Mouse (Mus musculus): Measurements from ENCODE around the gene Ifi47. TPM values are rescaled to one million over a fixed set of nuclear protein-coding genes. Genes with fewer than 3 reads are reported as not detected.

Ifi47 gene
- polyA plus RNA-seq, 1 experiment from 2014 or later: 2.5 TPM

DNA sequence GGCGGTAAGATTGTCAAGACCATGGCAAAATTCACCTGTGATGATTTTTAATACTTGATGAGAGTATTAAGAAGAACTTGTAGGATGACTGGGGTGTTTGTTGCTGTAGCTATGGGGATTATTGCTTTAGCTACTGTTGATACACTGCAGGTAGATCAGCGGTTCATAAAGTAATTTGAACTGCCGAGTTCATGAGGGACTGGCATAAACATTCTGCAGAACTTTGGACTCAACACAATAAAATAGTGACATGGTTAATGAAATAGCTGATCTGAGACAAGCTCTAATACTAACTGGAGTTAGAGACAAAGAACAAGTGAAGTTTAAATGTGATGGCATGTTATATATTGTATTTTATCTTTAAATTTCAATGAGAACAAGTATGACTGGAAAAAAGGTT, 2.3 kb downstream of the Ifi47 start:
- no peaks in the 10 kb centered on the region for H3K4me1 ChIP-seq (replicated peaks; ENCODE audit: control insufficient read depth, insufficient read depth, low read length)
- no peak for ATAC-seq (ENCODE audit: low read depth)

DNA sequence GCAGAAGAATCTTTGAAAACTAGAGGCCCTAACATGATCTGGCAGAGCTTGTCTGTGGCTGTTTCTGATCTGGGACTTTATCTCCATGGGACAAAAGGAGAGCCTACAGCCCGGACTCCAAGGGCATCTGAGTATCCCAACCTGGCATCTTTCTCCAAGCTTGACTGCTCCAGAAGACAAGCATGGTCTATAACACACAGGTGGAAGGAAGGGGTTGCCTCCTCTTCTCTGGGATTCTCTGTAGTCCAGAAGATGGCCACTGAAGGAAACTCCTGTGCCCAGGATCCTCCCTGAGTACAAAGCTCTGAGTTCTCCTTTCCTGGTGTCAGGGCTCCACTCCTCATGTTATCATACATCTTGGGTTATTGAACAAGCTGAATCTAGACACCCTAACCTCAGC, 4.2 kb downstream of the Ifi47 start:
- Histone ChIP-seq H3K27me3 (ENCODE audit: control insufficient read depth, insufficient read depth, low read depth, low read length) (no peaks in the 10 kb centered on the region), H3K36me3 (ENCODE audit: control insufficient read depth, insufficient read depth, low read length) (no peaks in the 10 kb centered on the region), H3K4me3 (ENCODE audit: low read length) (no peak overlapping the region), H3K27ac (ENCODE audit: low read length) (no peak overlapping the region), H3K9me3 (ENCODE audit: control insufficient read depth, low read length) (no peaks in the 10 kb centered on the region), H3K4me1 (replicated peaks; ENCODE audit: control insufficient read depth, insufficient read depth, low read length) (no peaks in the 10 kb centered on the region), H3K4me2 (ENCODE audit: low read depth, low read length) (no peak overlapping the region), H3K9ac (ENCODE audit: low read length) (no peak overlapping the region)
- no peak for ATAC-seq (ENCODE audit: low read depth)
- WGBS: 69% methylated on average over 1 of the region's 1 CpGs

More for the DNA sequence above, 2.3 kb downstream of the Ifi47 start:
- H3K9ac ChIP-seq (ENCODE audit: low read length): no peak overlapping the region
- H3K4me2 ChIP-seq (ENCODE audit: low read depth, low read length): no peak overlapping the region
- no peaks in the 10 kb centered on the region for H3K27me3 ChIP-seq (ENCODE audit: control insufficient read depth, insufficient read depth, low read depth, low read length)
- 79% methylated on average over 3 of the region's 3 CpGs for WGBS
- no peaks in the 10 kb centered on the region for H3K36me3 ChIP-seq (ENCODE audit: control insufficient read depth, insufficient read depth, low read length)
- no peak overlapping the region for H3K4me3 ChIP-seq (ENCODE audit: low read length)
- no peak overlapping the region for H3K27ac ChIP-seq (ENCODE audit: low read length)
- no peaks in the 10 kb centered on the region for H3K9me3 ChIP-seq (ENCODE audit: control insufficient read depth, low read length)

DNA sequence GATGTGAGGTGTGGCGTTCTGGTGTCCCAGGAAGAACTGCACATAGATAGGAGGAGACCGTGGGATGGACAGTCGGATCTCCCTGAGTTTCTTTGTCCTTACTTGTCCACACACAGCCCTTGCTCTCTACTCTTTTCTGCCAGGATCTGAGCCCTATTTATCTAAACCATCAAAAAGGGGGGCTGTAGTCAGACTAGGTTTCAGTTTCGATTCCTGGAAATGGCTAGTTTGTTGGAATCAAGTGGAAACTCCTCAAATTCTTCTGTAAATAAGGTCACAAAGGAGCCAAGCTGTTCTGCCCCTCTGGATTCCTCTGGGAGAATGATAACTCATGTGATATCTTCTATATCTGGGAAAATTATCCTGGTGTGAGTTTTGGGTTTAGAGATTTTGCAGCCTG, 5.0 kb downstream of the Ifi47 start:
- Histone ChIP-seq H3K27me3 (ENCODE audit: control insufficient read depth, insufficient read depth, low read depth, low read length) (no peaks in the 10 kb centered on the region), H3K4me2 (ENCODE audit: low read depth, low read length) (no peak overlapping the region), H3K9ac (ENCODE audit: low read length) (no peak overlapping the region), H3K4me1 (replicated peaks; ENCODE audit: control insufficient read depth, insufficient read depth, low read length) (no peaks in the 10 kb centered on the region), H3K9me3 (ENCODE audit: control insufficient read depth, low read length) (no peaks in the 10 kb centered on the region), H3K4me3 (ENCODE audit: low read length) (no peak overlapping the region), H3K27ac (ENCODE audit: low read length) (no peak overlapping the region), H3K36me3 (ENCODE audit: control insufficient read depth, insufficient read depth, low read length) (no peaks in the 10 kb centered on the region)
- WGBS: 62% methylated on average over 4 of the region's 4 CpGs
- no peak for ATAC-seq (ENCODE audit: low read depth)

DNA sequence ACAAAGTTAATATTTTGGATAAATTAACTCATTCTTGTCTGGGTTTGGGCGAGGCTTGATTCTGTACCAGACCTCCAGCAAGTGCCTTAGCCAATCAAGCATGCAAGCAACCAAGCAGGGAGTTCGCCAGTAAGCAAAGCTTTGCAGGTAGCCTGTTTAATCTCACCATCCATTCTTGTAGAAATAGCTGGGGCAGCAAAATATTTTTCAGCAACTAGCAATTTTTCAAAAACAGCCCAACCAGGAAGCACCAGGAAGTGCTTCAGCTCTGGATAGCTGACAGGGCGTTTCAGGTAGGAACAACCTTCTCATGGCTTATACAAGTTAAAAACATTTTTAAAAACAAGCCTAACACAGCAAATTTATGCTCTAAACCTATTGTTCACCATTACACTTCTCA, 5.5 kb downstream of the Ifi47 start:
- ATAC-seq (ENCODE audit: low read depth): no peak
- Histone ChIP-seq H3K4me1 (replicated peaks; ENCODE audit: control insufficient read depth, insufficient read depth, low read length) (no peaks in the 10 kb centered on the region), H3K4me2 (ENCODE audit: low read depth, low read length) (no peak overlapping the region), H3K9me3 (ENCODE audit: control insufficient read depth, low read length) (no peaks in the 10 kb centered on the region), H3K27me3 (ENCODE audit: control insufficient read depth, insufficient read depth, low read depth, low read length) (no peaks in the 10 kb centered on the region), H3K27ac (ENCODE audit: low read length) (no peak overlapping the region), H3K9ac (ENCODE audit: low read length) (no peak overlapping the region), H3K4me3 (ENCODE audit: low read length) (no peak overlapping the region), H3K36me3 (ENCODE audit: control insufficient read depth, insufficient read depth, low read length) (no peaks in the 10 kb centered on the region)
- 72% methylated on average over 3 of the region's 3 CpGs for WGBS

DNA sequence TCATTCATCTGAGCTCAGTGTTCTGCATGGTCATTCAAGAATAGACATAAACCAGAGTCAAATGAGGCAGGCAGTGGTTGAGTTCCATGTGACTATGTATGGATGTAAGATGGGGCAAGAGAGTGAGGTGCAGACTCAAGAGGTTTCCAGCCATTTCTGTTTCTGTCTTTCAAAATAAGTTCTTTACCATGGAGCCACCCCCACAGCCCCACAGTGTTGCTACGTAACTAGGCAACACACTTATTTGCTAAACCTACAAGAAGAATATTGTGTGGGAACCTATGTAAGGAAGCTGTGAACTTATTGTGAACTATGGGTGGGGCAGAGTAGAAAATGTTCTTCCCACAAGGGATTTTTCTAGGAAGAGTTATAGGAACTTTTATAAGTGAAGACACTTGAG, 6.8 kb downstream of the Ifi47 start:
- H3K4me3 ChIP-seq (ENCODE audit: low read length): no peak overlapping the region
- no peaks in the 10 kb centered on the region for H3K9me3 ChIP-seq (ENCODE audit: control insufficient read depth, low read length)
- no peak for ATAC-seq (ENCODE audit: low read depth)
- no peaks in the 10 kb centered on the region for H3K27me3 ChIP-seq (ENCODE audit: control insufficient read depth, insufficient read depth, low read depth, low read length)
- no peak overlapping the region for H3K27ac ChIP-seq (ENCODE audit: low read length)
- no peak overlapping the region for H3K4me2 ChIP-seq (ENCODE audit: low read depth, low read length)
- H3K9ac ChIP-seq (ENCODE audit: low read length): no peak overlapping the region
- WGBS: 86% methylated on average over 1 of the region's 1 CpGs
- H3K36me3 ChIP-seq (ENCODE audit: control insufficient read depth, insufficient read depth, low read length): no peaks in the 10 kb centered on the region
- H3K4me1 ChIP-seq (replicated peaks; ENCODE audit: control insufficient read depth, insufficient read depth, low read length): peaks cover 5% of the 10 kb centered on the region

DNA sequence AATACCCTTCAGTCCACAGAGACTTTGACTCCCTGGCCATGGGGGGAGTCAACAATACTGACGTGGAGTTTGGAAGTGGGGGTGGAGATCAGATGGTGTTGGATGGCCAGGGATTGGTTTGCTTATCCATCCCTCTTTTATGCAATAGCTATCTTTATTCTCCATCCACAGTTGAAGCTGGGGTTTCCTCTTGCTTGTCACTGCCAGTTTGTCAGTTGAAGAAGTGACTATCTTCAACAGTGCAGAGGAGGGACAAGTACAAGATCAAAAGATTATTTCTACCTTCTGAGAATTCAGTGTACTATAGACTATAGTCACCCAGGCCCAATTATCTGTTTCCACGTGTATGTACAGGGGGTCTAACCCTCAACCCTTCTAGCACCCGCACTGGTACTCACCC, 7.4 kb downstream of the Ifi47 start:
- Histone ChIP-seq H3K27me3 (ENCODE audit: control insufficient read depth, insufficient read depth, low read depth, low read length) (no peaks in the 10 kb centered on the region), H3K4me1 (replicated peaks; ENCODE audit: control insufficient read depth, insufficient read depth, low read length) (peaks cover 9% of the 10 kb centered on the region), H3K36me3 (ENCODE audit: control insufficient read depth, insufficient read depth, low read length) (no peaks in the 10 kb centered on the region), H3K4me2 (ENCODE audit: low read depth, low read length) (no peak overlapping the region), H3K27ac (ENCODE audit: low read length) (no peak overlapping the region), H3K9ac (ENCODE audit: low read length) (no peak overlapping the region), H3K4me3 (ENCODE audit: low read length) (no peak overlapping the region), H3K9me3 (ENCODE audit: control insufficient read depth, low read length) (no peaks in the 10 kb centered on the region)
- ATAC-seq (ENCODE audit: low read depth): no peak
- 71% methylated on average over 3 of the region's 3 CpGs for WGBS

DNA sequence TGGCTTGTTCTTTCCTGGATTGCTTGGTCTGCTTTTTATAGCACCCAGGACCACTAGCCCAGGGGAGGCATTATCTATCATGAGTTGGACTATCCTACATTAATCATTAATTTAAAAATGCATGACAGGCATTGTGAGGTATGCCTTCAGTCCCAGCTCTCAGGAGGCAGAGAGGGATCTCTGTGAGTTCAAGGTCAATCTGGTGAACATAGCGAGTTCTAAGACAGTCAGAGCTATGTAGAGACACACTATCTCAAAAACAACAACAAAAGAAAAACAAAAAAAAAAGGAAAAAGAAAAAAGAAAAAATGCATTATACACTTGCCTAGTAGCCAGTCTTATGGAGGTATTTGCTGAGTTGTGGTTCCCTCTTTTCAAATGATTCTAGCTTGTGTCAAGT, 8.0 kb downstream of the Ifi47 start:
- no peaks in the 10 kb centered on the region for H3K9me3 ChIP-seq (ENCODE audit: control insufficient read depth, low read length)
- 68% methylated on average over 1 of the region's 1 CpGs for WGBS
- H3K4me3 ChIP-seq (ENCODE audit: low read length): no peak overlapping the region
- peaks cover 9% of the 10 kb centered on the region for H3K4me1 ChIP-seq (replicated peaks; ENCODE audit: control insufficient read depth, insufficient read depth, low read length)
- no peak for ATAC-seq (ENCODE audit: low read depth)
- no peaks in the 10 kb centered on the region for H3K27me3 ChIP-seq (ENCODE audit: control insufficient read depth, insufficient read depth, low read depth, low read length)
- no peaks in the 10 kb centered on the region for H3K36me3 ChIP-seq (ENCODE audit: control insufficient read depth, insufficient read depth, low read length)
- no peak overlapping the region for H3K27ac ChIP-seq (ENCODE audit: low read length)
- H3K4me2 ChIP-seq (ENCODE audit: low read depth, low read length): no peak overlapping the region
- no peak overlapping the region for H3K9ac ChIP-seq (ENCODE audit: low read length)

DNA sequence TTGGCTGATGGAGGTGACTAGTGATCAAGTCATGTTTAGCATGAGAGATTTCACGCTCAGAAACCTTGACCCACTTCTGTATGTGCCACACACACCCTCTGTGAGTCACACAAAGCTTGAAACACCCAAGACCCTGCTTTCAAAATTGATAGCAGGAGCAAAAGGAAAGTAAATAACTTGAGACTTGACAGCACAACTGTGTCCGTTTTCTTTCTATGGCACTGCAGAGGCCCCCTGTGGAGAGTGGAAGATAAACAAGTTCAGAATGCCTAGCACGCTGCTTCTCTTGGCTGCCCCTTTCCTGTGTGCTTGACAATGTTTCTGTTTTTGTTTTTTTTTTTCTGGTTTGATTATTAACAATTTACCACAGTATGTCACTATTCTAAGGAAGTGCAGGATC, 8.5 kb downstream of the Ifi47 start:
- Histone ChIP-seq H3K4me3 (ENCODE audit: low read length) (no peak overlapping the region), H3K36me3 (ENCODE audit: control insufficient read depth, insufficient read depth, low read length) (no peaks in the 10 kb centered on the region), H3K27ac (ENCODE audit: low read length) (no peak overlapping the region), H3K4me1 (replicated peaks; ENCODE audit: control insufficient read depth, insufficient read depth, low read length) (peaks cover 9% of the 10 kb centered on the region), H3K9ac (ENCODE audit: low read length) (no peak overlapping the region), H3K4me2 (ENCODE audit: low read depth, low read length) (no peak overlapping the region), H3K27me3 (ENCODE audit: control insufficient read depth, insufficient read depth, low read depth, low read length) (no peaks in the 10 kb centered on the region), H3K9me3 (ENCODE audit: control insufficient read depth, low read length) (no peaks in the 10 kb centered on the region)
- 32% methylated on average over 3 of the region's 3 CpGs for WGBS
- ATAC-seq (ENCODE audit: low read depth): no peak

DNA sequence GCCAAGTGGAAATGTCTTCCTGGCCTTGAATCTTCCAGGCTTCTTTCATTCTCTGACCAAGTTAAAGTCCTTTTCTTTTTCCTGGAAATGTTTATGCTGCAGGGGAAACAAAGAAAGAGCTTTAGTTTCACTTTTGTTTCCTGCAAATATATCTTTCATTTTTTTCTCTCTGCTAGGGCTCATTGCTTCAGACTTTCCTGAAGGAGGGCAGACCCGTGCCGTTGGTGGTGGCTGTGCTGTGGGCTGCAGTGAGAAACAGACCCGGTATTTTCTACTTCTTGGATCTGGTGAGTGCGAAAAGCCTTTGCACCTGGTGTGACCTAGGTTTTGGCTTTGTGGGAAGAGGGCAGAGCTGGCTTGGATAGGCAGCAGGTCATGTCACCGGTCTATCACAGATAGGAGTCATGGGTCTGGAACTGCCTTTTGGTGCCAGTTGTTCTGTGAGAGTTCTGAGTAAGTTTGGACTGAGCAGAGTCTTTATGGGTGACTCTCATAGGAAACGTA, 10.5 kb downstream of the Ifi47 start:
- Histone ChIP-seq H3K27me3 (ENCODE audit: control insufficient read depth, insufficient read depth, low read depth, low read length) (no peaks in the 10 kb centered on the region), H3K9ac (ENCODE audit: low read length) (no peak overlapping the region), H3K27ac (ENCODE audit: low read length) (no peak overlapping the region; the same call in 1 of the 2 replicates), H3K4me3 (ENCODE audit: low read length) (no peak overlapping the region), H3K36me3 (ENCODE audit: control insufficient read depth, insufficient read depth, low read length) (no peaks in the 10 kb centered on the region), H3K4me2 (ENCODE audit: low read depth, low read length) (peak overlapping the region; percentile 2; the same call in 1 of the 2 replicates), H3K9me3 (ENCODE audit: control insufficient read depth, low read length) (no peaks in the 10 kb centered on the region), H3K4me1 (replicated peaks; ENCODE audit: control insufficient read depth, insufficient read depth, low read length) (peaks cover 9% of the 10 kb centered on the region)
- ATAC-seq (ENCODE audit: low read depth): no peak
- 74% methylated on average over 6 of the region's 6 CpGs for WGBS
